Mouse (Mus musculus) heart, embryonic 12.5 days (tissue): ENCODE measurements at regions not wholly inside any gene's neighbourhood (a gene's known extent, or its start where the extent isn't known, plus 50 kb on each side); places are given as distances from the start of the nearest gene placed in this dataset.

Experiments
- ATAC-seq: fragments of 200-750 bp; cut with Nextera tagmentation; 2 replicates; pipeline ENCODE4 v1.8.0; 2017; ENCODE audit warnings: moderate TSS enrichment, moderate library complexity; ENCODE audit not compliant: insufficient number of reproducible peaks, low FRiP score
- H3K27ac ChIP-seq: fragments of 300-500 bp; sonication (generic); 2 replicates; pipeline ENCODE4 v1.5.1; 2016; ENCODE audit warnings: mild to moderate bottlenecking, moderate library complexity; ENCODE audit not compliant: poor library complexity, severe bottlenecking
- H3K27me3 ChIP-seq: fragments of 300-500 bp; sonication (generic); replicated peaks from 2 replicates; pipeline ENCODE4 v1.6.1; 2016; ENCODE audit warnings: mild to moderate bottlenecking, moderate library complexity
- H3K36me3 ChIP-seq: fragments of 300-500 bp; sonication (generic); 2 replicates; pipeline ENCODE4 v1.6.1; 2016; ENCODE audit warnings: mild to moderate bottlenecking, moderate library complexity
- H3K4me1 ChIP-seq: fragments of 300-500 bp; sonication (generic); replicated peaks from 2 replicates; pipeline ENCODE4 v1.6.1; 2016; ENCODE audit warnings: mild to moderate bottlenecking
- H3K4me2 ChIP-seq: fragments of 300-500 bp; sonication (generic); 2 replicates; pipeline ENCODE4 v1.6.1; 2016; ENCODE audit warnings: mild to moderate bottlenecking, moderate library complexity
- H3K4me3 ChIP-seq: fragments of 300-500 bp; sonication (generic); 2 replicates; pipeline ENCODE4 v1.5.1; 2016; ENCODE audit warnings: mild to moderate bottlenecking
- H3K9ac ChIP-seq: fragments of 300-500 bp; sonication (generic); 2 replicates; pipeline ENCODE4 v1.6.1; 2016; ENCODE audit warnings: mild to moderate bottlenecking, moderate library complexity
- H3K9me3 ChIP-seq: fragments of 300-500 bp; sonication (generic); replicated peaks from 2 replicates; pipeline ENCODE4 v1.6.1; 2016; ENCODE audit warnings: mild to moderate bottlenecking, moderate library complexity
- WGBS: fragments of 180-500 bp; shearing (Covaris S2); methylation state at CpG from one replicate; pipeline ENCODE4 v1.1.7; 2016; 5-methylcytosine and 5-hydroxymethylcytosine counted together

DNA sequence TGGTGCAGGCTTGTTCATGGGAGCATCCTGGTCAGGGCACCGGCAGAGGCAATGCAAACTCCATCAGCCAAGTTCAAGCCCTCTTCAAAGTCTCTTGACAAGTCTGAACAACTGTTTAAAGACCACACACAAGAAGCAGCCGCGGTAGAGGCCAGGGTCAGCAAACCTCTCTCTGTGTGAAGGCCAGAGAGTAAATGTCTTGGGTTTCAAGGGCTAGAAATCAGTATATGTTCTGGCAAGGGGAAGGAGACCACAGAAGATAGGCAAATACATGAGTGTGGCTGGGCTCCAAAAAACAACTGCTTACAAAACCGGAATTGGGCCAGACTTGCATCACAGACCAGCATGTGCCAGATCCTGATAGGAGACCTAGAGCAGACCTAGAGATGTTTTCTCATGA lies 203.0 kb downstream of the Sptssa start:
- ATAC-seq = no peak
- 69% methylated on average over 4 of the region's 4 CpGs for WGBS
- no peaks in the 10 kb centered on the region for H3K9me3 ChIP-seq
- no peak overlapping the region for H3K4me3 ChIP-seq
- H3K27ac ChIP-seq = no peak overlapping the region
- H3K36me3 ChIP-seq = no peaks in the 10 kb centered on the region
- no peak overlapping the region for H3K4me2 ChIP-seq
- no peak overlapping the region for H3K9ac ChIP-seq
- no peaks in the 10 kb centered on the region for H3K4me1 ChIP-seq
- no peaks in the 10 kb centered on the region for H3K27me3 ChIP-seq

DNA sequence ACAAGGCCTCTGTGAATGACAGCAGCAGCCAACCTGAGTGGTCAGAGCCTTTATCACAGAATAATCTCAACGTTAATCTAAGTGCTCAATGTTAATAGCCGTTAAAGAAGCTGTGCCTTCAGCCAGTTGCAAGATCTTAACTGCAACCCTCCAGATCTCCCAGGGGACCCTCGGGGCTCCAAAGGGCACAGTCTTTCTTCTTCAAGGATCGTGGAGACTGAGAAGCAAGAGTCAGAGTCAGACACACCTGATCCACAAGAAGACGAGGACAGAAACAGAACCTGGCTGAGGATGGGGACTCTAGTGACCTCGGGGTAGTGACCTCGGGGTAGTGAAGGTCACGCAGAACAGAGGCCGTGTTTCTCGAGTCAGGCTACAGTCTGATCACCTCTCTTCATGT lies 206.0 kb downstream of the Sptssa start:
- no peaks in the 10 kb centered on the region for H3K27me3 ChIP-seq
- no peaks in the 10 kb centered on the region for H3K4me1 ChIP-seq
- no peak overlapping the region for H3K27ac ChIP-seq
- no peak overlapping the region for H3K4me3 ChIP-seq
- H3K9ac ChIP-seq = no peak overlapping the region
- 65% methylated on average over 10 of the region's 10 CpGs for WGBS
- no peaks in the 10 kb centered on the region; the same call in 1 of the 2 replicates for H3K9me3 ChIP-seq
- ATAC-seq = no peak
- H3K36me3 ChIP-seq = no peaks in the 10 kb centered on the region
- no peak overlapping the region for H3K4me2 ChIP-seq

GRCm38 (mm10) chr12:54448221-54448620 lies 208.2 kb downstream of the Sptssa start:
- 52% methylated on average over 2 of the region's 2 CpGs for WGBS
- H3K27me3 ChIP-seq = no peaks in the 10 kb centered on the region
- no peak overlapping the region for H3K27ac ChIP-seq
- no peak overlapping the region for H3K9ac ChIP-seq
- H3K4me3 ChIP-seq = no peak overlapping the region
- H3K4me1 ChIP-seq = peaks cover 5% of the 10 kb centered on the region
- H3K9me3 ChIP-seq = no peaks in the 10 kb centered on the region; the same call in 1 of the 2 replicates
- H3K4me2 ChIP-seq = no peak overlapping the region
- no peaks in the 10 kb centered on the region for H3K36me3 ChIP-seq
- no peak for ATAC-seq

- no peaks in the 10 kb centered on the region; the same call in 1 of the 2 replicates for H3K9me3 ChIP-seq
- no peak overlapping the region for H3K9ac ChIP-seq
- H3K4me2 ChIP-seq = no peak overlapping the region
- no peak for ATAC-seq
- 71% methylated on average over 3 of the region's 3 CpGs for WGBS
- no peaks in the 10 kb centered on the region for H3K36me3 ChIP-seq
- no peak overlapping the region for H3K4me3 ChIP-seq
- H3K27ac ChIP-seq = no peak overlapping the region
- H3K27me3 ChIP-seq = no peaks in the 10 kb centered on the region
- peaks cover 7% of the 10 kb centered on the region for H3K4me1 ChIP-seq
Measured at GRCm38 (mm10) chr12:54447354-54447753, 209.0 kb downstream of the Sptssa start.

- Histone ChIP-seq H3K4me3 (no peak overlapping the region), H3K9ac (no peak overlapping the region), H3K36me3 (no peaks in the 10 kb centered on the region), H3K27me3 (no peaks in the 10 kb centered on the region), H3K27ac (no peak overlapping the region), H3K9me3 (no peaks in the 10 kb centered on the region; the same call in 1 of the 2 replicates), H3K4me2 (no peak overlapping the region), H3K4me1 (peaks cover 7% of the 10 kb centered on the region)
- 79% methylated on average over 7 of the region's 7 CpGs for WGBS
- no peak for ATAC-seq
Measured at GRCm38 (mm10) chr12:54446356-54446755, 210.0 kb downstream of the Sptssa start.

DNA sequence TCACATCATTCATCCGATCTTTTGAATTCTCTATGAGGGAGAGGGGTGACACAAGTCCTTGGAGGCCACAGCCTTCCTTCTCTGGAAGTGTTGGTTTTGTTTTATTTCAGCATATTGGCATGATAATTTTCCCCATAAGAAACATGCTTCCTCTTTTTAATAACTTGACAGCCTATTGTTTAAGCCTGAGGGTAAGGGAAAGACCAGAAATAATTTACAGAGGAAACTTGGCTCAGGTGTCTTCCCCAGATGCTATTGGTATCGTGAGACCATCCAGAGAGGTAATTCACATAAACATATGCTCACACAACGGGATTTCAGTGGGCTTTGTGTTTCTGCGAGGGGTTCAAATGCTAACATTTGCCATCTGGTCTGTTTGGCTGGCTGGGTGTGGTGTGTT lies 212.0 kb downstream of the Sptssa start:
- no peak overlapping the region for H3K9ac ChIP-seq
- H3K4me2 ChIP-seq = no peak overlapping the region
- no peaks in the 10 kb centered on the region; the same call in 1 of the 2 replicates for H3K9me3 ChIP-seq
- WGBS = 79% methylated on average over 4 of the region's 4 CpGs
- no peaks in the 10 kb centered on the region for H3K27me3 ChIP-seq
- H3K4me1 ChIP-seq = peaks cover 7% of the 10 kb centered on the region
- no peak overlapping the region for H3K4me3 ChIP-seq
- no peak for ATAC-seq
- no peaks in the 10 kb centered on the region for H3K36me3 ChIP-seq
- no peak overlapping the region for H3K27ac ChIP-seq

- Histone ChIP-seq H3K4me2 (no peak overlapping the region), H3K9ac (no peak overlapping the region), H3K4me1 (peaks cover 7% of the 10 kb centered on the region), H3K9me3 (no peaks in the 10 kb centered on the region; the same call in 1 of the 2 replicates), H3K4me3 (no peak overlapping the region), H3K27ac (no peak overlapping the region), H3K36me3 (no peaks in the 10 kb centered on the region), H3K27me3 (no peaks in the 10 kb centered on the region)
- peak; percentile 57; the same call in 1 of the 2 replicates for ATAC-seq
- WGBS = 49% methylated on average over 2 of the region's 2 CpGs
Measured at GRCm38 (mm10) chr12:54443285-54443684, 213.1 kb downstream of the Sptssa start.

DNA sequence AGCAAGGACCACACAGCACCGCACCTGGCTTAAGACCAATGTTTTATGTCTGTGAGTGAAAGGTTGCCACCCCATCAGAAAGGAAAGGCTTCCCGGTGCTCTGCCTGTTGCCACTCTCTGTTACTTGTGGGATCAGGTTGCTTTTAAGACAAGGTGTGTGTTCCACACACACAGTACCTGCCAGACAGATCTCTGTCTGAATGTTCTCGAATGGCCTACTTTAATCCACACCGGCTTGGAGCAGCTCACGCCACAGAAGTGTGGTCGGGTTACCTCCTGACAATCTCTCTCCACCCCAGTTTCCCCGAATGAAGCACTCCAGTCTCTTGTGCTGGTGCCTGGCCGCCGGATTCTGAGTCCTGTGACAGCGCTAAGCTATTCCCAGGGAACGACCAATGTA lies 214.0 kb downstream of the Sptssa start:
- 52% methylated on average over 11 of the region's 11 CpGs for WGBS
- H3K4me2 ChIP-seq = no peak overlapping the region
- H3K27ac ChIP-seq = no peak overlapping the region
- ATAC-seq = no peak
- H3K36me3 ChIP-seq = no peaks in the 10 kb centered on the region
- no peaks in the 10 kb centered on the region; the same call in 1 of the 2 replicates for H3K9me3 ChIP-seq
- H3K4me3 ChIP-seq = no peak overlapping the region
- H3K27me3 ChIP-seq = no peaks in the 10 kb centered on the region
- no peak overlapping the region for H3K9ac ChIP-seq
- H3K4me1 ChIP-seq = peaks cover 10% of the 10 kb centered on the region

- 79% methylated on average over 6 of the region's 6 CpGs for WGBS
- no peak for ATAC-seq
- Histone ChIP-seq H3K36me3 (no peaks in the 10 kb centered on the region), H3K27ac (no peak overlapping the region), H3K9me3 (no peaks in the 10 kb centered on the region), H3K4me3 (no peak overlapping the region), H3K27me3 (no peaks in the 10 kb centered on the region), H3K4me1 (peaks cover 10% of the 10 kb centered on the region), H3K4me2 (no peak overlapping the region), H3K9ac (no peak overlapping the region)
Measured at GRCm38 (mm10) chr12:54440851-54441593, 215.4 kb downstream of the Sptssa start.

GRCm38 (mm10) chr12:54438793-54439192 lies 217.6 kb downstream of the Sptssa start:
- 67% methylated on average over 4 of the region's 4 CpGs for WGBS
- Histone ChIP-seq H3K9ac (no peak overlapping the region), H3K4me2 (no peak overlapping the region), H3K4me3 (no peak overlapping the region), H3K4me1 (peaks cover 10% of the 10 kb centered on the region), H3K27ac (no peak overlapping the region), H3K27me3 (no peaks in the 10 kb centered on the region), H3K9me3 (no peaks in the 10 kb centered on the region), H3K36me3 (no peaks in the 10 kb centered on the region)
- no peak for ATAC-seq

DNA sequence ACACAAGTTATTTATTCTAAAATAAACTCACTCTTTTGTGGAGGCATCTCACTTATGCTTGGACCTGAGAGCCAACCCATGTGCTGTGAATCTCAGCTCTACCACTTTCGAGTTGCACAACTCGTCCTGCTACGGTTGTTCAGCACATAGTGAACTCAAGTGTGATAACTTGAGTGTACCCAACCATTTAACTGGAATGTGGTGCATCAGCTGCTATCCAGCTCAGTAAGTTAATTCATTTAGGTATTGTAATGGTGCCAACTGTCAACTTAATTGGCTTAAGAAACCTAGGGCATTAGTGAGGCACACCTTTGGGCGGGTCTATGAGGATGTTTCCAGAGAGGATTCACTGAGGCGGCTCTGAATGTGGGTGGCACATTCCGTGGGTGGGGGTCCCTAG lies 221.6 kb upstream of the Egln3 start:
- 77% methylated on average over 6 of the region's 6 CpGs for WGBS
- H3K27me3 ChIP-seq = no peaks in the 10 kb centered on the region

DNA sequence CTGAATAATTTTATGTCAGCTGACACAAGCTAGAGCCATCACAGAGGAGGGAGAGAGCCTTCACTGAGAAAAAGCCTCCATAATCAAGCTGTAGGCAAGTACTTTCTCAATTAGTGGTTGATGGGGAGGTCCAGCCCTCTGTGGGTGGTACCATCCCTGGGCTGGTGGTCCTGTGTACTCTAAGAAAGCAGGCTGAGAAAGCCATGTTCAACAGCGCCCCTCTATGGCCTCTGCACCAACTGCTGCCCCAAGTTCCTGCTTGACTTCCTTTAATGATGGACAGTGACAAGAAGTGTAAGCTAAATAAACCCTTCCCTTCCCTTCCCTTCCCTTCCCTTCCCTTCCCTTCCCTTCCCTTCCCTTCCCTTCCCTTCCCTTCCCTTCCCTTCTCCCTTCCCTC lies 211.2 kb upstream of the Egln3 start:
- H3K4me1 ChIP-seq = no peaks in the 10 kb centered on the region
- no peaks in the 10 kb centered on the region for H3K36me3 ChIP-seq
- no peak overlapping the region for H3K4me2 ChIP-seq
- no peaks in the 10 kb centered on the region for H3K9me3 ChIP-seq
- WGBS = 45% methylated on average over 1 of the region's 1 CpGs
- H3K27ac ChIP-seq = no peak overlapping the region
- H3K9ac ChIP-seq = no peak overlapping the region
- ATAC-seq = no peak
- H3K27me3 ChIP-seq = peaks cover 4% of the 10 kb centered on the region; the same call in 1 of the 2 replicates
- H3K4me3 ChIP-seq = no peak overlapping the region

More for the DNA sequence above, 221.6 kb upstream of the Egln3 start:
- no peak overlapping the region for H3K27ac ChIP-seq
- no peaks in the 10 kb centered on the region for H3K4me1 ChIP-seq
- ATAC-seq = no peak
- no peak overlapping the region for H3K9ac ChIP-seq
- H3K9me3 ChIP-seq = no peaks in the 10 kb centered on the region
- H3K4me3 ChIP-seq = no peak overlapping the region
- no peak overlapping the region for H3K4me2 ChIP-seq
- H3K36me3 ChIP-seq = no peaks in the 10 kb centered on the region
